Mouse (Mus musculus) CH12.LX (cell line): ENCODE data around the gene Atxn10.

ENCODE experiments used
- CTCF ChIP-seq, 2 experiments: IDR thresholded peaks in 1 of 2; conservative IDR thresholded peaks in 1 of 2; 2 replicates each; pipeline ENCODE4 v1.5.1; 2011 to 2012; ENCODE audit warnings: low read depth in 2 of 2, low read length in 2 of 2, improper control_type of control experiment in 1 of 2, inconsistent platforms in 1 of 2, mild to moderate bottlenecking in 1 of 2, moderate library complexity in 1 of 2
- MAFK ChIP-seq: IDR thresholded peaks from 2 replicates; pipeline ENCODE4 v1.6.1; 2011; ENCODE audit warnings: low read length, improper control_type of control experiment; ENCODE audit not compliant: insufficient replicate concordance
- MAX ChIP-seq: IDR thresholded peaks from 2 replicates; pipeline ENCODE4 v1.6.1; 2011; ENCODE audit warnings: low read length, improper control_type of control experiment
- POLR2A ChIP-seq: IDR thresholded peaks from 2 replicates; pipeline ENCODE4 v1.6.1; 2011; ENCODE audit warnings: low read depth, mild to moderate bottlenecking, improper control_type of control experiment, low read length

- TF ChIP-seq POLR2A, result no peak
- no peak for TF ChIP-seq MAFK
- TF ChIP-seq MAX, result no peak
- no peak for TF ChIP-seq CTCF (conservative IDR thresholded peaks at IDR 0.05 in 1 of 2, IDR thresholded peaks at IDR 0.05 in 1 of 2; ENCODE audit: low read depth in 2 of 2, low read length in 2 of 2)
Observed at GRCm38 (mm10) chr15:85298167-85298781, 37.8 kb upstream of the Atxn10 start.
